Comparison of ENCODE assay signal across 9 mouse cellular contexts in genomic region chr3:51807981-51808870, GRCm38 (mm10).
DNase-seq lines count a peak whose midpoint lies in the region; ATAC-seq and TF ChIP-seq lines count a peak whose summit lies in the region.
"Had no signal": no experiment of that assay in that cellular context is flagged by ENCODE, and none has a peak within 500 bp of the region (broad histone marks: within the 10 kb centered on the region; RNA-seq: fewer than 3 reads in every experiment).

No protein-coding gene starts in this region.

- H3K4me2 ChIP-seq in lung, embryonic 14.5 days, result no peak overlapping the region
- H3K4me2 ChIP-seq in embryonic facial prominence, embryonic 15.5 days (replicated peaks), result no peak overlapping the region
- no peak overlapping the region for H3K4me2 ChIP-seq in hindbrain, embryonic 14.5 days (replicated peaks)
- H3K4me2 ChIP-seq: limb, embryonic 12.5 days had no signal

- intact Hi-C loops in left cerebral cortex, postnatal 36 days (cut with DNase I), result no loop called here

- DNase-seq in lung, embryonic 14.5 days, result peak; percentile 41
- DNase-seq in lung, postnatal 14 days, result no peak
- no peak for DNase-seq in hindbrain, embryonic 14.5 days (ENCODE audit: low spot score)
- no peak for DNase-seq in left cerebral cortex, postnatal 36 days (ENCODE audit: low spot score in 2 of 2)
- no peak for DNase-seq in embryo, embryonic 9.5 days (ENCODE audit: extremely low spot score)

- 78% methylated on average over 16 of the region's 16 CpGs for WGBS in lung, embryonic 14.5 days
- 74% methylated on average over 16 of the region's 16 CpGs for WGBS in embryonic facial prominence, embryonic 15.5 days
- whole genome bisulfite sequencing in hindbrain, embryonic 14.5 days, result 42% methylated on average over 16 of the region's 16 CpGs
- 48% methylated on average over 16 of the region's 16 CpGs for WGBS in olfactory bulb, adult 2 months

- no peaks in the 10 kb centered on the region for H3K36me3 ChIP-seq in lung, embryonic 14.5 days (ENCODE audit: insufficient read depth)
- no peaks in the 10 kb centered on the region for H3K36me3 ChIP-seq in embryonic facial prominence, embryonic 15.5 days
- no peaks in the 10 kb centered on the region for H3K36me3 ChIP-seq in hindbrain, embryonic 14.5 days (replicated peaks; ENCODE audit: control insufficient read depth, insufficient read depth)
- H3K36me3 ChIP-seq: limb, embryonic 12.5 days had no signal

- no peak for ATAC-seq in lung, embryonic 14.5 days (ENCODE audit: insufficient read depth)
- peak; percentile 28; the same call in 1 of the 2 replicates for ATAC-seq in embryonic facial prominence, embryonic 15.5 days (ENCODE audit: insufficient number of reproducible peaks, low FRiP score, low TSS enrichment, low read depth)
- peak; percentile 35; the same call in 1 of the 2 replicates for ATAC-seq in hindbrain, embryonic 14.5 days (ENCODE audit: low FRiP score)
- ATAC-seq in CD4-positive, CD25-positive, alpha-beta regulatory T cell, adult 4 months, result no peak

- no peak overlapping the region for H3K9ac ChIP-seq in lung, embryonic 14.5 days
- no peak overlapping the region for H3K9ac ChIP-seq in embryonic facial prominence, embryonic 15.5 days
- H3K9ac ChIP-seq in hindbrain, embryonic 14.5 days, result no peak overlapping the region
- H3K9ac ChIP-seq: limb, embryonic 12.5 days had no signal

- no peak overlapping the region for H3K4me3 ChIP-seq in lung, embryonic 14.5 days (ENCODE audit: low read depth, low read length)
- no peak overlapping the region for H3K4me3 ChIP-seq in embryonic facial prominence, embryonic 15.5 days (replicated peaks)
- no peak overlapping the region for H3K4me3 ChIP-seq in hindbrain, embryonic 14.5 days (replicated peaks; ENCODE audit: low read length)
- no peak overlapping the region for H3K4me3 ChIP-seq in olfactory bulb, adult 2 months (ENCODE audit: insufficient read depth, low read depth, low read length)
- H3K4me3 ChIP-seq: limb, embryonic 12.5 days had no signal

- no peaks in the 10 kb centered on the region for H3K27me3 ChIP-seq in lung, embryonic 14.5 days (ENCODE audit: insufficient read depth, low read length)
- no peaks in the 10 kb centered on the region for H3K27me3 ChIP-seq in embryonic facial prominence, embryonic 15.5 days
- no peaks in the 10 kb centered on the region for H3K27me3 ChIP-seq in hindbrain, embryonic 14.5 days (ENCODE audit: control insufficient read depth, insufficient read depth, low read length)
- H3K27me3 ChIP-seq: limb, embryonic 12.5 days had no signal

- TF ChIP-seq POLR2A in olfactory bulb, adult 2 months (IDR thresholded peaks at IDR 0.05; ENCODE audit: insufficient read depth, low read depth, low read length), result no peak

- H3K27ac ChIP-seq in lung, embryonic 14.5 days (ENCODE audit: low read depth), result no peak overlapping the region
- H3K27ac ChIP-seq in embryonic facial prominence, embryonic 15.5 days (replicated peaks), result 0 out of 2 replicates have a peak overlapping the region, but pooled peaks have one; percentile 22
- H3K27ac ChIP-seq in hindbrain, embryonic 14.5 days, result peak overlapping the region; percentile 69
- H3K27ac ChIP-seq in olfactory bulb, adult 2 months (ENCODE audit: insufficient read depth, low read depth, low read length), result peak overlapping the region; percentile 47
- H3K27ac ChIP-seq: limb, embryonic 12.5 days had no signal

- H3K4me1 ChIP-seq in lung, embryonic 14.5 days (ENCODE audit: insufficient read depth), result no peaks in the 10 kb centered on the region
- H3K4me1 ChIP-seq in embryonic facial prominence, embryonic 15.5 days, result peaks cover 11% of the 10 kb centered on the region; the same call in 1 of the 2 replicates
- H3K4me1 ChIP-seq in hindbrain, embryonic 14.5 days (replicated peaks; ENCODE audit: control insufficient read depth, insufficient read depth, low read length), result peaks cover 56% of the 10 kb centered on the region
- H3K4me1 ChIP-seq in olfactory bulb, adult 2 months (ENCODE audit: control insufficient read depth, insufficient read depth, low read length), result peaks cover 36% of the 10 kb centered on the region

- no peak for TF ChIP-seq CTCF in lung, embryonic 14.5 days (IDR thresholded peaks at IDR 0.05; ENCODE audit: low read depth)
- TF ChIP-seq CTCF in olfactory bulb, adult 2 months (IDR thresholded peaks at IDR 0.05; ENCODE audit: insufficient read depth, low read depth, low read length), result no peak

- no peaks in the 10 kb centered on the region for H3K9me3 ChIP-seq in lung, embryonic 14.5 days (ENCODE audit: low read depth, low read length)
- no peaks in the 10 kb centered on the region for H3K9me3 ChIP-seq in embryonic facial prominence, embryonic 15.5 days (replicated peaks)
- H3K9me3 ChIP-seq in hindbrain, embryonic 14.5 days (ENCODE audit: control insufficient read depth, low read length), result no peaks in the 10 kb centered on the region
- H3K9me3 ChIP-seq: limb, embryonic 12.5 days had no signal

Comparison
In these comparisons a context has a peak if more than half of its experiments do, and no peak if none do; other contexts are left out.
1. ATAC-seq: peak in embryonic facial prominence, embryonic 15.5 days (single experiment) and hindbrain, embryonic 14.5 days (single experiment); none in lung, embryonic 14.5 days (single experiment) and CD4-positive, CD25-positive, alpha-beta regulatory T cell, adult 4 months (single experiment).